Mouse (Mus musculus) C2C12 (cell line): ENCODE data around the gene Trim5. TPM values are rescaled to one million over a fixed set of nuclear protein-coding genes. Genes with fewer than 3 reads are reported as not detected.

Source experiments
- H3K27me3 ChIP-seq: one replicate; pipeline ENCODE4 v1.6.1; 2011; ENCODE audit not compliant: control insufficient read depth, insufficient read depth, insufficient read length
- H3K36me3 ChIP-seq: one replicate; pipeline ENCODE4 v1.6.1; 2011; ENCODE audit not compliant: control insufficient read depth, insufficient read depth
- H3K4me3 ChIP-seq: one replicate; pipeline ENCODE4 v1.5.1; 2011; ENCODE audit warnings: mild to moderate bottlenecking, control low read depth; ENCODE audit not compliant: poor library complexity, insufficient read depth, severe bottlenecking
- H3K79me2 ChIP-seq: one replicate; pipeline ENCODE4 v1.6.1; 2011; ENCODE audit not compliant: control insufficient read depth, insufficient read depth
- H3K79me3 ChIP-seq: one replicate; pipeline ENCODE4 v1.6.1; 2011; ENCODE audit warnings: low read depth, control low read depth
- H3ac ChIP-seq: one replicate; pipeline ENCODE3; 2011; ENCODE audit warnings: low read depth; ENCODE audit not compliant: control insufficient read depth, insufficient read length
- CEBPB ChIP-seq: IDR thresholded peaks from one replicate; pipeline ENCODE4 v1.6.1; 2011; ENCODE audit warnings: low read depth, mild to moderate bottlenecking, control low read depth, moderate library complexity
- CTCF ChIP-seq: IDR thresholded peaks from one replicate; pipeline ENCODE4 v1.5.1; 2011; ENCODE audit not compliant: control insufficient read depth, insufficient read depth, insufficient read length
- FOSL1 ChIP-seq: IDR thresholded peaks from one replicate; pipeline ENCODE4 v1.8.0; 2011; ENCODE audit warnings: mild to moderate bottlenecking, low read length; ENCODE audit not compliant: poor library complexity, insufficient read depth, severe bottlenecking
- MAX ChIP-seq: IDR thresholded peaks from one replicate; pipeline ENCODE4 v1.6.1; 2011; ENCODE audit warnings: mild to moderate bottlenecking, control low read depth
- MYOD1 ChIP-seq: IDR thresholded peaks from one replicate; pipeline ENCODE4 v1.6.1; 2011; ENCODE audit warnings: low read depth; ENCODE audit not compliant: control insufficient read depth, insufficient read length
- MYOG ChIP-seq: IDR thresholded peaks from one replicate; pipeline ENCODE4 v1.6.1; 2011; ENCODE audit not compliant: control insufficient read depth, insufficient read length; ENCODE audit errors: extremely low read depth
- USF1 ChIP-seq: IDR thresholded peaks from one replicate; pipeline ENCODE4 v1.6.1; 2011; ENCODE audit warnings: low read depth, mild to moderate bottlenecking, control low read depth, moderate library complexity
- polyA plus RNA-seq: library from polyadenylated mRNA; unstranded; fragments of >200 nt; fragmentation: generic; extraction: Trizol; gene quantifications from one replicate; pipeline ENCODE4 v1.2.1, GENCODE M21; 2012; ENCODE audit warnings: missing spikeins

Gene Trim5
- polyA plus RNA-seq, 1 experiment: not detected

- H3K4me3 ChIP-seq: no peak overlapping the region
- TF ChIP-seq MAX (no peak), CEBPB (no peak), MYOG (no peak), FOSL1 (no peak), MYOD1 (no peak), USF1 (no peak), CTCF (no peak)
- no peaks in the 10 kb centered on the region for H3K27me3 ChIP-seq
- no peak overlapping the region for H3ac ChIP-seq
- no peaks in the 10 kb centered on the region for H3K79me3 ChIP-seq
- H3K79me2 ChIP-seq: no peaks in the 10 kb centered on the region
- H3K36me3 ChIP-seq: no peaks in the 10 kb centered on the region
Observed at GRCm38 (mm10) chr7:104243616-104244015, 44.3 kb downstream of the Trim5 start.

DNA sequence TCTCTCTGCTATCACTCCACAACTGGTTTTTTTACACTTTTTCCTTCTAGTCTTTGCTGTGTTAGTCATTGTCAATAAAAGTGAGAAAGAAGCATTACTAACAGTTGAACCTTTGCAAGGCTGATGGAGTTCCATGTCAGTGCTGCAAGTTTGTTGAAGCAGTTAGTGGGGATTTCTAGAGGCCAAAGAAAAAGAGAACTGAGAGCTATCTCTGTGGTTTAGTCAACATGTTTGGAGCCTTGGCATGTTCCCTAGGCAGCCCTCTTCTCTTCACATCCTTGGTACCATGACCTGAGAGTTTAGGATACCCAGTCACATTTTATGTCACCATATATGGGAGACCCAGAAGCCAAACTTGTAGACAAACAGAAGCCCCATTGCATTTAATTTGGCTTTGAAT is 47.0 kb downstream of the Trim5 start:
- Histone ChIP-seq H3K79me3 (no peaks in the 10 kb centered on the region), H3ac (no peak overlapping the region), H3K4me3 (no peak overlapping the region), H3K27me3 (no peaks in the 10 kb centered on the region), H3K79me2 (no peaks in the 10 kb centered on the region), H3K36me3 (no peaks in the 10 kb centered on the region)
- TF ChIP-seq CTCF: no peak
- TF ChIP-seq FOSL1: no peak
- no peak for TF ChIP-seq MYOG
- no peak for TF ChIP-seq CEBPB
- TF ChIP-seq MAX: no peak
- TF ChIP-seq USF1: no peak
- no peak for TF ChIP-seq MYOD1

DNA sequence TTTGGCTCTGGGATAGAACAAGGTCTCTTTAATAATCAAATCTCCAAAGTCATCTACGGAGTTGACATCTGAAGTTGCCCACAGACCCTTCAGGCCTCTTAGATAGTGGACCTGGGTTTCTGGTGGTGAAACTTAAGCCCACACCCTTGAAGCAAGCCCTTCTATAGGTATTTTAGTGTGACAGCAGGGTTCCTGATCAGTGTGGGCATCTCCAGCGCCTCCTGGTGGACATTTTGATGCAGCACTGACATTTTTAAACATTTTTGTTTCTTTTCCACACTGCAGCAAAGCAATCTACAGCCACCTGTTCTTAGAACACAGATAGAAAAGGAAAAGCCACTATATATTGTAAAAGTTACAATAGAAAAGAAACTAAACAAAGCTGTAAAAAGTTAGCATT is 56.7 kb downstream of the Trim5 start:
- Histone ChIP-seq H3K36me3 (no peaks in the 10 kb centered on the region), H3K79me2 (no peaks in the 10 kb centered on the region), H3K4me3 (no peak overlapping the region), H3K27me3 (no peaks in the 10 kb centered on the region), H3ac (no peak overlapping the region), H3K79me3 (no peaks in the 10 kb centered on the region)
- TF ChIP-seq MYOD1: no peak
- no peak for TF ChIP-seq MAX
- no peak for TF ChIP-seq FOSL1
- no peak for TF ChIP-seq MYOG
- TF ChIP-seq CTCF: no peak
- no peak for TF ChIP-seq USF1
- no peak for TF ChIP-seq CEBPB

- no peaks in the 10 kb centered on the region for H3K79me2 ChIP-seq
- no peak within 1 kb of the TSS for H3K4me3 ChIP-seq
- H3K36me3 ChIP-seq: no peaks in the 10 kb centered on the region
- no peak within 1 kb of the TSS for H3ac ChIP-seq
- TF ChIP-seq CTCF (no peak), MAX (no peak), FOSL1 (no peak), MYOD1 (no peak), USF1 (no peak), CEBPB (no peak), MYOG (no peak)
- no peaks in the 10 kb centered on the region for H3K79me3 ChIP-seq
- no peaks in the 10 kb centered on the region for H3K27me3 ChIP-seq
Observed at GRCm38 (mm10) chr7:104218701-104219569, 69.0 kb downstream of the Trim5 start, which contains the start of gene Trim6. Trim6 (plus strand) TSS chr7:104218793.

- no peak overlapping the region for H3K4me3 ChIP-seq
- H3K79me3 ChIP-seq: no peaks in the 10 kb centered on the region
- no peaks in the 10 kb centered on the region for H3K27me3 ChIP-seq
- H3ac ChIP-seq: no peak overlapping the region
- H3K36me3 ChIP-seq: no peaks in the 10 kb centered on the region
- no peaks in the 10 kb centered on the region for H3K79me2 ChIP-seq
- TF ChIP-seq MYOG: no peak
- TF ChIP-seq CEBPB: no peak
- TF ChIP-seq CTCF: no peak
- no peak for TF ChIP-seq MAX
- TF ChIP-seq MYOD1: no peak
- TF ChIP-seq FOSL1: no peak
- no peak for TF ChIP-seq USF1
Observed at GRCm38 (mm10) chr7:104217881-104218280, 70.0 kb downstream of the Trim5 start.
